Mouse (Mus musculus): ENCODE measurements at regions not wholly inside any gene's neighbourhood (a gene's known extent, or its start where the extent isn't known, plus 50 kb on each side); places are given as distances from the start of the nearest gene placed in this dataset.

- DNase-seq (ENCODE audit: low spot score in 2 of 2), result no peak
Measured at GRCm38 (mm10) chr15:69632306-69632705, 3131.6 kb upstream of the Lrrc6 start.

- no peak for DNase-seq (ENCODE audit: low spot score in 2 of 2)
Measured at GRCm38 (mm10) chr15:69617998-69618397, 3117.3 kb upstream of the Lrrc6 start.

- DNase-seq (ENCODE audit: low spot score in 2 of 2), result no peak
Measured at GRCm38 (mm10) chr15:69614048-69614447, 3113.3 kb upstream of the Lrrc6 start.

GRCm38 (mm10) chr15:69591219-69592006 is 3090.7 kb upstream of the Lrrc6 start:
- no peak for DNase-seq (ENCODE audit: low spot score in 2 of 2)

GRCm38 (mm10) chr15:69588084-69588483 is 3087.4 kb upstream of the Lrrc6 start:
- no peak for DNase-seq (ENCODE audit: low spot score in 2 of 2)

GRCm38 (mm10) chr15:69576742-69577141 is 3076.0 kb upstream of the Lrrc6 start:
- DNase-seq (ENCODE audit: low spot score in 2 of 2), result no peak

- DNase-seq (ENCODE audit: low spot score in 2 of 2), result no peak
Measured at GRCm38 (mm10) chr15:69575611-69576153, 3075.0 kb upstream of the Lrrc6 start.

GRCm38 (mm10) chr15:69554171-69554570 is 3053.5 kb upstream of the Lrrc6 start:
- DNase-seq (ENCODE audit: low spot score in 2 of 2), result peak in 1 of 2 experiments; percentile 13

GRCm38 (mm10) chr15:69552062-69552628 is 3051.4 kb upstream of the Lrrc6 start:
- DNase-seq (ENCODE audit: low spot score in 2 of 2), result no peak

GRCm38 (mm10) chr15:69551012-69551411 is 3050.3 kb upstream of the Lrrc6 start:
- DNase-seq (ENCODE audit: low spot score in 2 of 2), result no peak

- no peak for DNase-seq (ENCODE audit: low spot score in 2 of 2)
Measured at GRCm38 (mm10) chr15:69526441-69527094, 3025.9 kb upstream of the Lrrc6 start.

GRCm38 (mm10) chr15:69484421-69485074 is 2983.8 kb upstream of the Lrrc6 start:
- no peak for DNase-seq (ENCODE audit: low spot score in 2 of 2)

GRCm38 (mm10) chr15:69483096-69483495 is 2982.4 kb upstream of the Lrrc6 start:
- DNase-seq (ENCODE audit: low spot score in 2 of 2), result no peak

GRCm38 (mm10) chr15:69481087-69481486 is 2980.4 kb upstream of the Lrrc6 start:
- no peak for DNase-seq (ENCODE audit: low spot score in 2 of 2)

GRCm38 (mm10) chr15:69477050-69477449 is 2976.3 kb upstream of the Lrrc6 start:
- no peak for DNase-seq (ENCODE audit: low spot score in 2 of 2)

GRCm38 (mm10) chr15:69469566-69469965 is 2968.9 kb upstream of the Lrrc6 start:
- DNase-seq (ENCODE audit: low spot score in 2 of 2), result no peak

- DNase-seq (ENCODE audit: low spot score in 2 of 2), result no peak
Measured at GRCm38 (mm10) chr15:69460581-69461194, 2960.0 kb upstream of the Lrrc6 start.

- DNase-seq (ENCODE audit: low spot score in 2 of 2), result no peak
Measured at GRCm38 (mm10) chr15:69457473-69457872, 2956.8 kb upstream of the Lrrc6 start.

GRCm38 (mm10) chr15:69456191-69456770 is 2955.6 kb upstream of the Lrrc6 start:
- DNase-seq (ENCODE audit: low spot score in 2 of 2), result no peak

GRCm38 (mm10) chr15:69441008-69441407 is 2940.3 kb upstream of the Lrrc6 start:
- DNase-seq (ENCODE audit: low spot score in 2 of 2), result peak; percentile 3 to 6

GRCm38 (mm10) chr15:69413531-69414011 is 2912.9 kb upstream of the Lrrc6 start:
- peak; percentile 15 to 41 for DNase-seq (ENCODE audit: low spot score in 2 of 2)

Data from right cerebral cortex, adult 2 months (tissue).